Mouse (Mus musculus): Measurements from ENCODE around the gene Slc25a22.
A peak's percentile ranks its signal among the peaks of the same experiment; 100 is the strongest.
"Not testable (repeated sequence)": the region's sequence is repeated elsewhere in the genome, so short reads cannot be mapped to it uniquely, and the experiment has no call there.

The Slc25a22 gene

GRCm38 (mm10) chr7:141457986-141458660 is 20.4 kb upstream of the Slc25a22 start:
- DNase-seq (ENCODE audit: low read depth, low spot score), result no peak

DNA sequence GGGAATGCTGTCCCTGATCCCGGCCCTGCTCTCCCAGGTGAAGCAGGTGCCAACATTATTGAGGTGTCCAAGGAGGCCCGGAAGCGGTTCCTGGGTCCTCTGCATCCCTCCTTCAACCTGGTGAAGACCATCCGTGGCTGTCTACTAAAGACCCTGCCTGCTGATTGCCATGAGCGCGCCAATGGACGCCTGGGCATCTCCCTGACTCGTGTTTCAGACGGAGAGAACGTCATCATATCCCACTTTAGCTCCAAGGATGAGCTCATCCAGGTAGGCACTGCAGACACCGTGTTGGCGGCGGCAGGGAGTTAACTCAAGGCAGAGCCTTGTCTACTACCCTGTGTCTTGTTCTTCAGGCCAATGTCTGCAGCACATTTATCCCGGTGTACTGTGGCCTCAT is 19.5 kb upstream of the Slc25a22 start:
- no peak for DNase-seq (ENCODE audit: low read depth, low spot score)

DNA sequence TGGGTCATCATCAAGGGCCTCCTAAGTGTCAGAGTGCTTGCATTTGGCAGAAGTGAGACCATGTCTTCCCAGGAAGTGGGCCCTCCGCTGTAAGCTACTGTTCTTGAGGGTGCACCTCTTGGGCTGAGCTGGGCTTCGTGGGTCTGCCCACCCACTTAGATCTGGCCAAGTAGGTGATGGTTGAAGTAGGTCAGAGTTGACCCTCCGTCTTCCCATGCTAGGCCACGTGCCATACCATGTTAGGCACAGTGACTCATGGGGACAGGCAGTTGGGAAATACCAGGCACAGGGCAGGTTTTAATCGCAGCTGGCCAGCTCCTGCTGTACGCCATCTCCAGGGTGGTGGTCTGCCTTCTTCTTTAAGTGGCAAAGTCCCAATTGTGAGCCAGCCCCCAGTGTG is 19.0 kb upstream of the Slc25a22 start:
- no peak for DNase-seq (ENCODE audit: low read depth, low spot score)

GRCm38 (mm10) chr7:141455610-141456314 is 18.1 kb upstream of the Slc25a22 start:
- DNase-seq (ENCODE audit: low read depth, low spot score), result no peak

GRCm38 (mm10) chr7:141454967-141455551 is 17.4 kb upstream of the Slc25a22 start, which contains the start of gene Pnpla2:
Pnpla2 (plus strand) TSS chr7:141455198.
- peak; percentile 83 for DNase-seq (ENCODE audit: low read depth, low spot score)

GRCm38 (mm10) chr7:141453636-141454035 is 15.9 kb upstream of the Slc25a22 start:
- DNase-seq (ENCODE audit: low read depth, low spot score), result no peak

DNA sequence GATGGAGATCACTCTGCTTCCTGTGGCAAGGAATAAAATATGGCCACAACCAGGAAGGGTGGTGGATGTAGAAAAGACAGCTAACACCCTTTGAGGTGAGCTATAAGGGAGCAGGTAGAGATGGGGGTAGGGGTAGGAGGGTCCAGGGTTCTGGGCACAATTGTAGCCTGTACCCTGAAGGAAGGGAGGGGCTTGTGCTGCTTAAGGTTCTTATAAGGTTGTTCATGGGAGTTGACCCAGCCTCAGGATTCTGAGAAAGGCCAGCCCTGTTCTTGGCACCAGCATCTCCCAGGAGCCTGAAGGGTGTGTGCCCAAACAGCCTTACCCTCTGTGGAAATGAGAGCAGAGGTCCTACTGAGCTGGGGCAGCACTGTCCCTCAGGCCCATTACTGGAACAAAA is 14.2 kb upstream of the Slc25a22 start:
- DNase-seq (ENCODE audit: low read depth, low spot score), result no peak

- peak; percentile 82 for DNase-seq (ENCODE audit: low read depth, low spot score)
These were observed 9.7 kb upstream of the Slc25a22 start, which contains the start of gene Rplp2 for GRCm38 (mm10) chr7:141447110-141447991. Rplp2 (plus strand) TSS chr7:141447370.

DNA sequence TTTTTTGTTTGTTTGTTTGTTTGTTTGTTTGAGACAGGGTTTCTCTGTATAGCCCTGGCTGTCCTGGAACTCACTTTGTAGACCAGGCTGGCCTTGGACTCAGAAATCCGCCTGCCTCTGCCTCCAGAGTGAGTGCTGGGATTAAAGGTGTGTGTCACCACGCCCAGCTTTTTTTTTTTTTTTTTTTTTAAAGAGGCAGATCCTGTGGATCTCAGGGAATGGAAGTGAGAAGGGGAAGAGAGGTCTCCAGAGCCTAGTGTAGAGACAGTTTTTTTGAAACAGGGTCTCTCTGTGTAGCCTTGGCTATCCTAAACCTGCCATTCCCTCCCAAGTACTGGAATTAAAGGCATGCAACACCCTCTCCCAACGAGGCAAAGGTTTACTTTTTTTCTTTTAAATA is 8.7 kb upstream of the Slc25a22 start:
- not testable (repeated sequence) for DNase-seq (ENCODE audit: low read depth, low spot score)

GRCm38 (mm10) chr7:141443828-141444237 is 6.1 kb upstream of the Slc25a22 start, which contains the start of gene Pidd1:
Pidd1 (minus strand) TSS chr7:141444025.
- DNase-seq (ENCODE audit: low read depth, low spot score), result peak; percentile 70

GRCm38 (mm10) chr7:141443081-141443821 is 5.6 kb upstream of the Slc25a22 start:
- DNase-seq (ENCODE audit: low read depth, low spot score), result no peak

DNA sequence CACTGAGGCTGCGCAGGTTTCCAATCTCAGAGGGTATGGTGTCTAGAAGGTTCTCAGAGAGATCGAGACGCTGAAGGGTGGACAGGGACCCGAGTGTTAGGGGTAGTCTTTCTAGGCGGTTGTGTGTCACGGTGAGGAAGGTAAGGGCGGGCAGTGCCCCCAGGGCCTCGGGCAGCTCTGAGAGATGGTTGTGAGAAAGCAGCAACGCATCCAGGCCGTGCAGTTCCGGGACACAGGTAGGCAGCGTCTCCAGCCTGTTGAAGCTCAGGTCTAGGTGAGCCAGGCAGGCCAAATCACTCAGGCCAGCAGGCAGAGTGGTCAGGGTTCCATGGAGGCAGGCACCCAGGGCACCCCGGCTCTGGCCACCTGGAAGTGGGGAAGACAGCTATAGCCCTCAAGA is 4.5 kb upstream of the Slc25a22 start:
- no peak for DNase-seq (ENCODE audit: low read depth, low spot score)

DNA sequence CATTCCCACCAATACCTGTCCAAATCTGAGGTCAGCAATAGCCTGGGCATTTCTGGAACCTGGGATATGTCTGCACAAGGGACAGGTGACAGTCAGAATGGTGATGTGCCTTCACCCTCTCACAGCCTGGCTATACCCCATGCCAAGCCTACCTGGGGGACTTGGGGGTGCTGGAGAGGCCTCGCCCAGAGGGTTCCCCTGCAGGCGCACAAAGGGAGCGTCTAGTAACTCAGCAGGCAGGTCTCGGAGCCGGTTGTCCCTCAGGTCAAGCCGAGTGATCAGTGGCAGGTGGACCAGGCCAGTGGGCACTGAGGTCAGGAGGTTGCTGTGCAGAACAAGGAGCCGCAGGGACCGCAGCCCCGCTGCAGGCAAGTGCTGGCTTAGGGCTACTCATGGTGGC is 3.8 kb upstream of the Slc25a22 start:
- no peak for DNase-seq (ENCODE audit: low read depth, low spot score)

- DNase-seq (ENCODE audit: low read depth, low spot score), result no peak
These were observed 2.9 kb upstream of the Slc25a22 start for GRCm38 (mm10) chr7:141440613-141441012.

- no peak for DNase-seq (ENCODE audit: low read depth, low spot score)
These were observed 2.1 kb upstream of the Slc25a22 start for GRCm38 (mm10) chr7:141439811-141440210.

- DNase-seq (ENCODE audit: low read depth, low spot score), result no peak
These were observed 1.5 kb upstream of the Slc25a22 start for GRCm38 (mm10) chr7:141439140-141439679.

DNA sequence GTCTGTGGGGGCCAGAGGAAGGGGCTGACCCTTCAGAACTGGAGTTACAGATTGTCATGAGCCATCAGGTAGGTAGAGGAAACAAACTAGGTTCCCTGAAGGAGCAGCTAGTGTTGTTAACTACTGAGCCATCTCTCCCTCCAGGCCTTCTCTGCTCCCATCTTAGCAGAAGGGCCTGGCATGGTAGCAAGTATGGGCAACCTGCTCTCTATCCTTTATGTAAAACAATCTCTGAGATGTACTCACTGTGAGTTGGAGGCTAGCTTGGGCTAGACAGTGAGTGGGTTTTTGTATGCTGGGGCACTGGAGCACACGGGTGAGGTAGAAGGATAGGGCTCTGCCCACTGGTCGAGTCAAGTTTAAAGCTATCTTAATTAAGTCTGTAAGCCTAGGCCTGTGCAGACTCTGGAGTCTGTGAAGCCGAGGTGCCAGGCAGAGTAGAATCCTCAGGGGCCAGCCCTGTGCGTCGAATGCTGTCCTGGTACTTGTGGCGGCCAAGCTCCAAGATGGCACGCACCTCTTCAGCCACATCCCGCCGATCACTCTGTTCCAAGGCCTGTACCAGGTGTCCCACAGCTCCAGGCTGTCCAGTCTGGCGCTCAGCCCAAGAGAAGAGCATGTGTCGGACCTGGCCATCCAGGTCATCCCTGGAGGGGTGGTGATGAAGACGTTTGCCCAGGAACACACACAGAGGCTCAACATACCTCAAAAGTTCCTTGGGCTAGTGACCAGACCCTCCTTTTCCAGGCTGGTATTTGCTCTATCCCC is 693 bp upstream of the Slc25a22 start:
- no peak for DNase-seq (ENCODE audit: low read depth, low spot score)

GRCm38 (mm10) chr7:141436523-141436892 is 1.2 kb downstream of the Slc25a22 start:
- DNase-seq (ENCODE audit: low read depth, low spot score), result no peak

DNA sequence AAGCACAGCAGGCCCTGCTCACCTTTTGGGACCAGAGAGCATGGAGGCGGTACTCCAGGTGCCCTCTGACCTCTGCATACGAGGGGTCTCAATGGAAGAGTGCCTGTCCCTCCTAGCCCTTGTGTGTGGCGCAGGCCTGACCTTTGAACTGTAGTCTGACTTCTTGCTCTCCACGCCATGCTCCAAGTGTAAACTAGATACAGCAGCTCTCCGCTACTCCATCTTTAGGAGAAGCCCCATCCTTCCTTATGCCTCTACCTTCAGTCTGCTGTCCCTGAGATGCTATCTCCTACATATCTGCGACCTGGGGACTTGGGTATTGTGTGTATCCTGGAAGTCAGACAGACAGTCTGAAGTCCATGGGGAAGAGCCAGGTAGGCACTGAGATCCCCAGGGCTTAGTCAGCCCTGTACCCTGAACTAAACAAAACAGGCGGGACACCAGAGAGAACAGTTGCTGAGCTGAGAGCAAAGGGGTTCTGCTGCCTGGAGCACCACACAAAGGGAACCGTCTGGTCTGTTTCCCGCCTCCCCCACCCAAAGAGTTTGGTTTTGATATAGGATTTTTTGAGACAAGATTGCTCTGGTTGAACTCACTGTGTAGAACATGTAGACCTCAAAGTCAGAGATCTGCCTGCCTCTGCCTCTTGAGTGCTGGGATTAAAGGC is 1.7 kb downstream of the Slc25a22 start:
- DNase-seq (ENCODE audit: low read depth, low spot score), result no peak

Data from c-Kit-negative CD71-positive TER-119-positive erythroid progenitor cells, embryonic 14.5 days (primary cell).